Mouse (Mus musculus) hindbrain, embryonic 16.5 days (tissue): Measurements from ENCODE around the gene Tcl1b4. TPM values are rescaled to one million over a fixed set of nuclear protein-coding genes. Genes with fewer than 3 reads are reported as not detected.

Source experiments
- ATAC-seq: fragments of 200-750 bp; cut with Nextera tagmentation; 2 replicates; pipeline ENCODE4 v1.8.0; 2017; ENCODE audit warnings: moderate TSS enrichment, moderate library complexity
- H3K27ac ChIP-seq: fragments of 300-500 bp; sonication (generic); 2 replicates; pipeline ENCODE4 v1.5.1; 2014; ENCODE audit warnings: low read depth, mild to moderate bottlenecking, control low read depth, low read length, moderate library complexity
- H3K27me3 ChIP-seq: fragments of 300-500 bp; sonication (generic); replicated peaks from 2 replicates; pipeline ENCODE4 v1.6.1; 2014; ENCODE audit warnings: low read length; ENCODE audit not compliant: control insufficient read depth, insufficient read depth
- H3K36me3 ChIP-seq: fragments of 300-500 bp; sonication (generic); 2 replicates; pipeline ENCODE4 v1.6.1; 2014; ENCODE audit warnings: mild to moderate bottlenecking, low read length, moderate library complexity, mixed read lengths; ENCODE audit not compliant: control insufficient read depth, insufficient read depth
- H3K4me1 ChIP-seq: fragments of 300-500 bp; sonication (generic); 2 replicates; pipeline ENCODE4 v1.6.1; 2014; ENCODE audit warnings: low read depth, low read length; ENCODE audit not compliant: control insufficient read depth, insufficient read depth
- H3K4me2 ChIP-seq: fragments of 300-500 bp; sonication (generic); 2 replicates; pipeline ENCODE4 v1.6.1; 2014; ENCODE audit warnings: mild to moderate bottlenecking, low read length, control low read depth, moderate library complexity
- H3K4me3 ChIP-seq: fragments of 300-500 bp; sonication (generic); 2 replicates; pipeline ENCODE4 v1.5.1; 2014; ENCODE audit warnings: mild to moderate bottlenecking, low read length, control low read depth, moderate library complexity
- H3K9ac ChIP-seq: fragments of 300-500 bp; sonication (generic); 2 replicates; pipeline ENCODE4 v1.6.1; 2014; ENCODE audit warnings: low read depth, mild to moderate bottlenecking, control low read depth, low read length, moderate library complexity
- H3K9me3 ChIP-seq: fragments of 300-500 bp; sonication (generic); 2 replicates; pipeline ENCODE4 v1.6.1; 2014; ENCODE audit warnings: mild to moderate bottlenecking, low read length, moderate library complexity; ENCODE audit not compliant: control insufficient read depth
- WGBS: fragments of 180-500 bp; shearing (Covaris S2); extraction: QIAGEN DNeasy Blood & Tissue Kit; methylation state at CpG from one replicate; pipeline ENCODE4 v1.1.7; 2014; 5-methylcytosine and 5-hydroxymethylcytosine counted together
- polyA plus RNA-seq: library from polyadenylated mRNA; unstranded; fragments of >200 nt; fragmentation: Nextera tagmentation; extraction: Ambion mirVana; gene quantifications from 2 replicates; pipeline ENCODE4 v1.2.1, GENCODE M21; 2015

Tcl1b4 gene
- polyA plus RNA-seq, 1 experiment from 2014 or later: not detected

- H3K4me1 ChIP-seq: no peaks in the 10 kb centered on the region
- WGBS: 37% methylated on average over 16 of the region's 16 CpGs
Observed at GRCm38 (mm10) chr12:105224621-105225320, 23.0 kb downstream of the Tcl1b4 start.

GRCm38 (mm10) chr12:105234362-105234761 is 32.6 kb downstream of the Tcl1b4 start:
- Histone ChIP-seq H3K27ac (no peak overlapping the region), H3K9ac (no peak overlapping the region), H3K4me3 (no peak overlapping the region), H3K4me2 (peak overlapping the region; percentile 38), H3K36me3 (no peaks in the 10 kb centered on the region), H3K27me3 (no peaks in the 10 kb centered on the region), H3K9me3 (no peaks in the 10 kb centered on the region), H3K4me1 (no peaks in the 10 kb centered on the region; the same call in 1 of the 2 replicates)
- ATAC-seq: no peak
- 39% methylated on average over 11 of the region's 11 CpGs for WGBS

More at GRCm38 (mm10) chr12:105224621-105225320, 23.0 kb downstream of the Tcl1b4 start:
- no peak overlapping the region for H3K4me2 ChIP-seq
- H3K9me3 ChIP-seq: no peaks in the 10 kb centered on the region
- no peaks in the 10 kb centered on the region for H3K27me3 ChIP-seq
- H3K27ac ChIP-seq: no peak overlapping the region
- ATAC-seq: no peak
- no peaks in the 10 kb centered on the region for H3K36me3 ChIP-seq
- H3K4me3 ChIP-seq: no peak overlapping the region
- H3K9ac ChIP-seq: no peak overlapping the region

- WGBS: 76% methylated on average over 3 of the region's 3 CpGs
- no peak overlapping the region for H3K9ac ChIP-seq
- no peak overlapping the region for H3K4me3 ChIP-seq
- H3K4me1 ChIP-seq: no peaks in the 10 kb centered on the region; the same call in 1 of the 2 replicates
- H3K27me3 ChIP-seq: no peaks in the 10 kb centered on the region
- no peaks in the 10 kb centered on the region for H3K9me3 ChIP-seq
- no peak overlapping the region for H3K4me2 ChIP-seq
- no peak for ATAC-seq
- H3K27ac ChIP-seq: no peak overlapping the region
- no peaks in the 10 kb centered on the region for H3K36me3 ChIP-seq
Observed at GRCm38 (mm10) chr12:105235091-105235490, 33.3 kb downstream of the Tcl1b4 start.

- Histone ChIP-seq H3K4me1 (no peaks in the 10 kb centered on the region; the same call in 1 of the 2 replicates), H3K4me2 (no peak overlapping the region), H3K36me3 (no peaks in the 10 kb centered on the region), H3K27me3 (no peaks in the 10 kb centered on the region), H3K27ac (0 out of 2 replicates have a peak overlapping the region, but pooled peaks have one; percentile 16), H3K9ac (no peak overlapping the region), H3K9me3 (no peaks in the 10 kb centered on the region), H3K4me3 (no peak overlapping the region)
- 0 out of 2 replicates have a peak, but pooled peaks have one; percentile 25 for ATAC-seq
- WGBS: 54% methylated on average over 9 of the region's 9 CpGs
Observed at GRCm38 (mm10) chr12:105239060-105239459, 37.3 kb downstream of the Tcl1b4 start.

DNA sequence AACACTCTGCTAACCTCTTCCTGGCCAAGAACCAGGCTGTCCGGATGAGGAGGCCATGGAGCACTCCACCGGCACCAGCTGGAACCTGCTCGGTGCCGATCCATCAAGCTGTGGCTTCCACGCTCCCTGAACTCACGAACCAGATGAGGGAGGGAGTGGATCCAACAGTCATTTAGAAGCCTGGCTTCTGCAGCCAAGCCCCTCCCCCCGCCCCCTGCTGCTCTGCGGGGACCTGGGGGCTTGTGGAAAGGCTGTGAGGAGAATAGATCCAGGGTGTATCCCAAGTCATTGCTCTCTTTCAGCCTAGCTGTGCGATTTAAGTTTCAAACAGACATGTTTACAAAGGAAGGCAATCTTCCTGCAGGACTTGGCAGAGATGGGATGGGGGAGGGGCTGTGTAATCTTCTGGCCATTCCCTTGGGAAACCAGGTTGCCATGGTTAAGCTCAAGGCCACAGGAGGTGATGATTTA is 47.0 kb downstream of the Tcl1b4 start:
- Histone ChIP-seq H3K9ac (no peak overlapping the region), H3K4me2 (peak overlapping the region; percentile 35), H3K36me3 (no peaks in the 10 kb centered on the region), H3K4me1 (peaks cover 23% of the 10 kb centered on the region), H3K27me3 (no peaks in the 10 kb centered on the region), H3K27ac (0 out of 2 replicates have a peak overlapping the region, but pooled peaks have one; percentile 1), H3K4me3 (no peak overlapping the region), H3K9me3 (no peaks in the 10 kb centered on the region)
- ATAC-seq: peak; percentile 48
- 5% methylated on average over 9 of the region's 9 CpGs for WGBS

GRCm38 (mm10) chr12:105253796-105254195 is 52.0 kb downstream of the Tcl1b4 start:
- no peak for ATAC-seq
- H3K4me2 ChIP-seq: no peak overlapping the region
- H3K4me3 ChIP-seq: no peak overlapping the region
- WGBS: 94% methylated on average over 3 of the region's 3 CpGs
- no peaks in the 10 kb centered on the region for H3K9me3 ChIP-seq
- H3K4me1 ChIP-seq: peaks cover 14% of the 10 kb centered on the region
- H3K27me3 ChIP-seq: no peaks in the 10 kb centered on the region
- H3K36me3 ChIP-seq: no peaks in the 10 kb centered on the region
- H3K9ac ChIP-seq: no peak overlapping the region
- H3K27ac ChIP-seq: no peak overlapping the region

Other genes starting within 250 kb of the Tcl1b4 start
- 0.38 and 0.60 TPM in 2 replicates for gene Syne3, start 192.1 kb upstream of the Tcl1b4 start, polyA plus RNA-seq
- 168 and 179 TPM in 2 replicates for gene Glrx5, start 169.3 kb upstream of the Tcl1b4 start, polyA plus RNA-seq
- not detected in 2 replicates for gene Tcl1b2, start 55.9 kb upstream of the Tcl1b4 start, polyA plus RNA-seq
- not detected in 2 replicates for gene Tcl1b1, start 42.3 kb upstream of the Tcl1b4 start, polyA plus RNA-seq
- gene Tcl1b5, start 25.6 kb upstream of the Tcl1b4 start, polyA plus RNA-seq: not detected in 2 replicates
- not detected in 2 replicates for gene Tcl1b3, start 10.9 kb upstream of the Tcl1b4 start, polyA plus RNA-seq
- gene Tcl1, start 20.8 kb downstream of the Tcl1b4 start, polyA plus RNA-seq: not detected in 2 replicates
- gene Tunar, start 131.9 kb downstream of the Tcl1b4 start, polyA plus RNA-seq: 26.3 and 28.6 TPM in 2 replicates